Mouse (Mus musculus) CD4-positive, CD25-positive, alpha-beta regulatory T cell, adult 4 months (primary cell): ENCODE measurements around the gene Wbp4. TPM values are rescaled to one million over a fixed set of nuclear protein-coding genes. Genes with fewer than 3 reads are reported as not detected.
A peak's percentile ranks its signal among the peaks of the same experiment; 100 is the strongest.
"Not testable (repeated sequence)": the region's sequence is repeated elsewhere in the genome, so short reads cannot be mapped to it uniquely, and the experiment has no call there.

Experiments
- ATAC-seq: one replicate; pipeline ENCODE4 v1.8.0; 2017
- polyA plus RNA-seq, 2 experiments: library from polyadenylated mRNA; unstranded; fragments of 100-300 nt; shearing (Covaris generic); gene quantifications; one replicate each; pipeline ENCODE4 v1.2.1; 2017

Wbp4 gene
- polyA plus RNA-seq, 2 experiments from 2014 or later = 25.3 to 27.1 TPM

DNA sequence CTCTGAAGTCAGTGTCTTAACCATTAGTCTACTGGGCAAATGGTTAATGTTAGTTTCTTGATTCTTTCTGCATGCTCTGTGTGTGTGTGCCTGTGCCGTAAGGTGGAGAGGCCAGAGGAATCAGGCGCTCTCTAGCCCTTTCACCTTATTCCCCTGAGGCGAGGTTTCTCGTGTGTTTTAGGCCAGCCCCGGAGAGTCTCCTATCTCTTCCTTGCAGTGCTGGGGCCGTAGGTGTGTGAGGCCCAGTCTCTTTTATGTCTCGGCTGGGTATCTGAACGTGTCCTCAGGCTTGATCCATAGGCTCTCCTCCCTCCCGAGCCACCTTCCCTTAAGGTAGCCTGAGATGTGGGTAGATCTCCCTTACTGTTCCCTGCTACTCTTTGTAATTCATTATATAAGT lies 24.9 kb upstream of the Wbp4 start:
- no peak for ATAC-seq

GRCm38 (mm10) chr14:79504246-79505006 lies 23.1 kb upstream of the Wbp4 start:
- no peak for ATAC-seq

DNA sequence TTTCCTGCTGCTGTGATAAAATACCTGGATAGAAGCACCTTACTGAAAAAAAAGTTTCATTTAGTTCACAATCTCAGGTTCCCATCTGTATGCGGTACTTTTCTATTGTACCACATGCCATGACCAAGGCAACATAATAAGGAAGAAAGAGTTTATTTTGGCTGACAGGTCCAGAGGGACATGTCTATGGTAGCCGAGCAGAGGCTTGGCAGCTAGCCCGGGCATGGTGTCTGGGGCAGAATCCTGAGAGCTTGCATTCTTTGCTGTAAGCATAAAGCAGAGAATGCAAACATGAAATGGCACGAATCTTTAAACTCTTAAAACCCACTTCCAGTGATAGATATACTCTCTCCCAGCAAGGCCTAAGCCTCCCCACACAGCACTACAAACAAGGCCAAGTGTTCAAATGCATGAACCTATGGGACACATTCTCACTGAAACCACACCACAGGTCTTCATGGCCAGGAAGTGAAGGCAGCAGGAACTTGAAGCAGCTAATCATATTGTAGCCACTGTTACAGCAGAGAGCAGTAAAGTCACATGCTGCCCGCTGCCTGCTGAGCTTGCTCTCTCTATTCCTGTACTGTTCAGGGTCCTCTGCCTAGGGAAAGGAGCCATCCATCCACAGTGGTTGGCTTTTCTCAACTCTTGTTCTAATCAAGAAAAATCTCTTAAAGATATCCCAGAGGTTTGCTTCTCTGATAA lies 22.2 kb upstream of the Wbp4 start:
- peak; percentile 46 for ATAC-seq

GRCm38 (mm10) chr14:79500756-79501155 lies 19.4 kb upstream of the Wbp4 start:
- no peak for ATAC-seq

DNA sequence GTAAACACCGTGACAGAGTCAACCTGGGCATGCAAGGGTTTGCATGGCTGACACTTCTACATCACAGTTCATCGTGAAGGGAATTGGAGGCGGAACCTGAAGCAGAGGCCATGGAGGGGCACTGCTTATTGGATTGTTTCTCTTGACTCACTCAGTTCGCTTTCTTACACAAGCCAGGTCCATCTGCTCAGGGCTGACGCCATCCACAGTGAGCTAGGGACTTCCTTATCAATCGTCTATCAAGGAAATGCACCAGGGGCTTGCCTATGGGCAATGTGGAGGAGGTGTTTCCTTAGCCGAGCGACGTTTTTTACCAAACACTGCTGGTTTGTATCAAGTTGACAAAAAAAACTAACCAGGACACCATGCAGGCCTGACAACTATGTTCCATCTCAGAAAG lies 18.0 kb upstream of the Wbp4 start:
- peak; percentile 80 for ATAC-seq

GRCm38 (mm10) chr14:79494349-79494748 lies 13.0 kb upstream of the Wbp4 start:
- no peak for ATAC-seq

- no peak for ATAC-seq
Measured at GRCm38 (mm10) chr14:79490246-79490645, 8.9 kb upstream of the Wbp4 start.

- no peak for ATAC-seq
Measured at GRCm38 (mm10) chr14:79489150-79489549, 7.8 kb upstream of the Wbp4 start.

DNA sequence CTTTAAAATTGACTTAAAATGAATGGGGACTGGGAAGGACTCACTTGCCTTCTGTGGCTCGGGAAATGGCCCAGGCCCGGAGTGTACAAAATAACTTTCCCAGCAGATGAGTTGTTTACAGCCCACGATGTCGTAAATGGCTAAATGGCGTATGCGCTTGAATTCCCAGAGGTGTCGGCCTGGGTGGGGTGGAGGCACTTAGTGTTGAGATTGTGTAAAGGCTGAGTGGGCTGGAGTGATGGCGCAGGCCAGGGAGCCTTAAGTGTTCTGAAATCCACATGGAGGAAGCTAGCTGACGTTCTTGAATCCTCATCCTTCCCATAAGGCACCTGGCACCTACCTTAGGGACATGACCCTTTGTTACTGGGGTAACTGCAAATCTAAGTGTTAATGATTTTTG lies 7.2 kb upstream of the Wbp4 start:
- no peak for ATAC-seq

DNA sequence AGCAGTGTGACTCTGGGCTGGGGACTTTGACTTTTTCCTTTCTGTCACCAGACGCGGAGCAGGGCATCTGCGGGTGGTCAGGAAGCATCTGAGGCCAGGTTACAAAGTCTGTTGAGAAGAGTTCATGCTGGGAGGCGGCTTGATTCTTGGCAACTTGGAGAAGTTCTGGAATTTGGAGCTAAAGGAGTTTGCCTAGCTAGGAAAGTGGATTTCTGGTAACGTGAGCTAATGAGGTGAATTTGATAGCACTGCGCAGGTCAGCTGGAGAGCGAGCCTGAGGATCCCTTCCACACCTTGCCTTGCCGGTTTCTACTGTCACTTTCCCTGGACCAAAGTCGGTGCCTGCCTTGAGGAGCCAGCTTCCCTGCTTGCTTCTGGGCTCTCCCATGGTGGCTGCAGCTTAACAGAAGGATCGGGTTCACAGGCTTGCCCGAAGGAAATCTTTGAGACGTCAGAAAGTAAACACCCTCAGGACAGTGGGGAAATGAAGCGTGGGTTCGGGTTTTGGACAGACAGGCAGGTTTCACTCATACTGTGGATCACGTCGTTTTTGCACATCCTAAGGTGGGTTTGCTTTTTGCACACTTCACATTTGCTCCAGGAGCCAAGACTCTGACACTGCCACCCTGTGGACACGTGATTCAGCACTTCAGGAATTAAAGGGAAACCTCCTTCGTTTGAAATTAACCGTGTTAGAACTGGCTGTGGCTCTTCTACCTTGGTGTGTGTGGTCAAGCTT lies 5.8 kb upstream of the Wbp4 start:
- ATAC-seq = peak; percentile 58

DNA sequence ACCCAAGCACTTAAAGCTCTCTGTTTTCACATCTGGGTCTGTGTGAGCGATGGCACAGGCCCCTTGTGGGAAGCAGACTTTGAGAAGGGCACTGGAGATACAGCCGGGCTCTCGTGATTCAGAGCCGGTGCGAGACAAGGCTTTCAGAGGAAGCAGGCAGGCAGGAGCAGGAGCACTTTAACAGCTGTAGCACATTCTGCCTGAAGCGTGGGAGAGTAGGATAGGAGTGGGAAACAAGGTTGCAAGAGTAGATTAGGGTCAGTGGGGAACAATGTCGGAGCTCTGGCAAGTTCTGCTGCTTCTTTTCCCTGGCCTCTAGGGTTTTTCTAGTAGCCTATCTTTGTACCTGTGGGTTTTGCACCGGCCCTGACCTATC lies 5.3 kb upstream of the Wbp4 start:
- no peak for ATAC-seq

GRCm38 (mm10) chr14:79483611-79484120 lies 2.3 kb upstream of the Wbp4 start:
- no peak for ATAC-seq

- ATAC-seq = no peak
Measured at GRCm38 (mm10) chr14:79482747-79483355, 1.5 kb upstream of the Wbp4 start.

GRCm38 (mm10) chr14:79482251-79482661 lies 936 bp upstream of the Wbp4 start:
- no peak for ATAC-seq

DNA sequence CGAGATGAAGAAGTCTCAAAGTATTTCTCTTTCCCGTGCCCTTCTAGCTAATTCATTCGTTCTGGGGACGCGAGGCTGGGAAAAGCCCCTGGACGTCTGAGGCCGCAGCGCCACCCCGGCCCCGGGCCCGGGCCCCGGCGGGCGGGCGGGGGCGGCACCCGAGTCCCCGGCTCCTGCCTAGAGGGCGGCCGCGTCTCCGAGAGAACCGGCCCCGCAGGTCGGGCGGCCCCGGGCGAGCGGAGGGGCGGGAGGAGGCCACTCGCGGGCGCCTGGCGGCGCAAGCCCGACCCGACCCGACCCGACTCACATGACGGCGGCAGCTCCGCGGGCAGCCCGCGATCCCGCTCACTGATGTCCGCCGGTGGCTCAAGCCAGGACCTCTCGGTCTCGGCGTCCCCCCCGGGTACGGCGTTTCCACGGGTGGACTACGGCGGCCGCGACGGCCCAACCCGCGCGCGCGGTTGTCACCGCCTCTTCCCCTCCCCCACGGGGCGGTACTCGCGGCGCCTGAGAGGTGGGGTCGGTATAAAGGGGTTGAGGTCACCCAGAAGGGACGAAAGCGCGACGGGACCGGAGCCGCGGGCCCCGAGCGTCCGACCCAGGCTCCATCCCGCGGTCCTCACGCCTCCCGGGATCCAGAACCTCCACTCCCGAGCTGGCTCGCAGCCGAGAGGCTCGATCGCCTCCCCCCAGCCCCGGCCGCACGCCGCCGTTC lies 539 bp downstream of the Wbp4 start, which contains the start of gene Elf1:
Gene Elf1 (plus strand): TSS at position 571 of the 715 bp plus-strand sequence.
- ATAC-seq = peak; percentile 54

DNA sequence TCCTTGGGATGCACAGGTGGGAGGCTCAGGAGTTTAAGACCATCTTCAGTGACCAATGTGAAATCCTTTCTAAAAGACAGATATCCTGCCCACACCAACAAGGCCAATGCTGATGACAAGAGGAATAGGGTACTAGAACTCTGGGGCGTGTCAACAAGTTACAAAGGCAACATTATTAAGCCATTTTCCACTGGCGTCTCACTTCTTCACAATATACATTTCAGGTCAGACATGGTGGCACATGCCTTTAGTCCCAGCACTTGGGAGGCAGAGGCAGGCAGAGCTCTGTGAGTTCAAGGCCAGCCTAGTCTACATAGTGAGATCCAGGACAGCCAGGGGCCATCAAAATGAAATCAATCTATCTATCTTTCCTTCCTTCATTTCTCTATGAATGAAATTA lies 7.9 kb downstream of the Wbp4 start:
- ATAC-seq = no peak

- ATAC-seq = no peak
Measured at GRCm38 (mm10) chr14:79467621-79468020, 13.7 kb downstream of the Wbp4 start.

- ATAC-seq = no peak
Measured at GRCm38 (mm10) chr14:79465623-79466022, 15.7 kb downstream of the Wbp4 start.

GRCm38 (mm10) chr14:79460988-79461387 lies 20.3 kb downstream of the Wbp4 start:
- no peak for ATAC-seq

DNA sequence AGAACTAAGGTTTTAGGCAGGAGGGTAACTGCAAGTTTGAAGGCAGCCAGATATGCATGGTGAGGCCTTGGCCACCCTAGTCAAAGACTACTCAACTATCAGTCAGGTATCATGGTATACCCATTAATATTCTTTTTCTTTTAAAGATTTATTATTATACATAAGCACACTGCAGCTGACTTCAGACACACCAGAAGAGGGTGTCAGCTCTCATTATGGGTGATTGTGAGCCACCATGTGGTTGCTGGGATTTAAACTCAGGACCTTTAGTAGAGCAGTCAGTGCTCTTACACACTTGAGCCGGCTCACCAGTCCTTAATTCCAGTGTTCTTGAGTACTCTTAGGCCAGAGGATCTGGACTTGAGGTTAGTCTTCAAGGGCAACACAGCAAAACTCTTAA lies 20.9 kb downstream of the Wbp4 start:
- ATAC-seq = no peak

DNA sequence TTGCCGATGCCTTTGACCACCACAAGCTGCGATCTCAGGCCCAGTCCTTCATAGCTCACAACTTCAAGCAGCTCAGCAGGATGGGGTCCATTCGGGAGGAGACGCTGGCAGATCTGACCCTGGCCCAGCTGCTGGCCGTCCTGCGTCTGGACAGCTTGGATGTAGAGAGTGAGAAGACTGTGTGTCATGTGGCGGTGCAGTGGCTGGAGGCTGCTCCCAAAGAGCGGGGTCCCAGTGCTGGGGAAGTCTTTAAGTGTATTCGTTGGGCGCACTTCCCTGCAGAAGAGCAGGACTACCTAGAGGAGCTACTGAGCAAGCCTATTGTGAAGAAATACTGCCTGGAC lies 28.8 kb downstream of the Wbp4 start:
- ATAC-seq = not testable (repeated sequence)
